Mouse (Mus musculus): ENCODE measurements around the gene Rfc1.

DNA sequence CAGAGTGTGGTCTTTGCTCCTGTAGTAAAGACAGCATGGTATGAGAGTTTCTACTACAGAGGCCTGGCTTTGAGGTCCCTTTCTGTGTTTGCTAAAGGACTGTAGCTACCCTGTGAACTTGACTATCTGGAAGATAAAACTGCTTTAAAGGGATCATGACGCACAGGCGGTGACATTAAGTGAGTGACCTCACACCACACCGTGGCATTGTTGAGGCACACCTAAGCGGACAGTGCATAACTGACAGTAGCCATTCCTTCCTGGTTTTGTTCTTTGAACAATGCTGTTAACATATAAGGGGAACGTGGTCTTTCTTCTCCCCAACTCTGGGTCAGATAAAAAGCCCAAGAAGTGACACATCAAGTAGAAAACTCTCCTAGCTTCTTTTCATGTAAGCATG is 111.4 kb downstream of the Rfc1 start:
- no peak for TF ChIP-seq POLR2A (IDR thresholded peaks at IDR 0.05; ENCODE audit: borderline replicate concordance, control insufficient read depth, low read depth, low read length)
- no peak for TF ChIP-seq CTCF (IDR thresholded peaks at IDR 0.05; ENCODE audit: control insufficient read depth, insufficient read depth, low read length)

All from bone marrow, adult 2 months (tissue).